Mouse (Mus musculus) lung, postnatal 0 days (tissue): ENCODE results near the gene Crebbp.

Experiments
- CTCF ChIP-seq: IDR thresholded peaks from 2 replicates; pipeline ENCODE4 v1.5.1; 2016; ENCODE audit warnings: antibody characterized with exemption, mild to moderate bottlenecking
- EP300 ChIP-seq: IDR thresholded peaks from 2 replicates; pipeline ENCODE4 v1.6.1; 2016; ENCODE audit warnings: antibody characterized with exemption, mild to moderate bottlenecking, control low read depth

- TF ChIP-seq EP300 (no peak), CTCF (no peak)
These were observed 15.8 kb downstream of the Crebbp start for GRCm38 (mm10) chr16:4198004-4198403.
